Mouse (Mus musculus) thymus, postnatal 10 days (tissue): Measurements from ENCODE around the gene Ang4.
"Not testable (repeated sequence)": the region's sequence is repeated elsewhere in the genome, so short reads cannot be mapped to it uniquely, and the experiment has no call there.

Experiments used
- DNase-seq, 2 experiments: peaks; one replicate each; pipeline ENCODE4 v3.0.0; 2021; ENCODE audit warnings: low spot score in 2 of 2

The Ang4 gene

DNA sequence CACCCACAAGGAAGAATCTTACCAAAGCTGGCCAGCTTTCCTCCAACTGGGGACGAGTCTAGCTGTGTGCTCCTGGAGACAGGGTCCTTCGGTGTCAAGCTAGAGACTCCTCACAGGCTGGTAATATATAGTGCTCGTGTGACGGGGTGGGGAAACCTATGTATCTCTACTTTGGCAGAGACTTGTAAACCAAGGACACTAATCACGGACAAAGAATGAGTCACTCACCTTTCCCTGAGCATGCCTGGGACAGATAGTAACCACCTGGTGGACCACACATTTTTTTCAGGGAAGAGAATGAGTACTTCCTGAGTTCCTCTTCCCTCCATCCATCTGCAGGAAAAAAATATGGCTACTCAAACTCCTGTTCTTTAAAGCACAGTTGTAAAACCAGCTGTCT is at the start of gene Ang4:
Gene Ang4, minus strand, starts transcription at position 101 of the 400 bp plus-strand sequence.
- no peak for DNase-seq

DNA sequence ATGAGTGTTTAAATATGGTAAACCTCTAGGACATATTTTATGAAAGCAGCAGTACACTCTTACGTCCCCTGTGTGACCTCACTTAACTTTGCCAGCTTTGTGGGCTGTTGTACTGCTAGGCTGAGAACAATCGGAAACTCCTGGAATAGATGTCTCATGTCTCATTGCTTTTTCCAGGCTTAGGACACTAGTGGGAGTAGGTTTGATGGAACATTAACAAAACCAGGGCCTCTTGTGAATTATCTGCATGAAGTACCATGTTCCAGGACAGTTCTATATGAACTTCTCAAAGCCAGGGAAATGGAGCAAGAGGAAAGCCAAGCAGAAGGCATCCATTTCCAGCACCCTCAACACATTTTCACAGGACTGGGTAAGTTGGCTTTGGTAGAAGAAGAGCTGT is 26.4 kb upstream of the Ang4 start, which contains the start of gene AY358078:
Gene AY358078, plus strand, starts transcription at position 301 of the 400 bp plus-strand sequence.
- no peak for DNase-seq

DNA sequence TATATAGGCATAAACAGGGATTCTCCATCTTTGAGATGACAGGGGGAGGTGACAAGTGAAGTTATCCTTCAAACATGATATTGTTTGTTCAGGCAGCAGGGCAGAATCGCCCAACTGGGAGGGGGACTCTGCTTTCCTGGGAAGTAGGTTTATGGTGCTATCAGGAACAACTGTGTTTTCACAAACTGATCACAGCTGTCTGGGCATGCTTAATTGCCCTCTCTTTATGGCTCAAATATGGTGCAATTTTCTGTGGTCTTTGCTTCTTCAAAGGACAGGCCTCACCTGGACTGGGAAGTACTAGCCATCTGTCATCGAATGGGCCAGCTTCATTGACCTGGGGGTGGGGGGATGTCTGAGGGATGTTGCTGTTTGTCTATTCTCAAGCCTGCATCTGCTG is 20.7 kb upstream of the Ang4 start:
- DNase-seq: no peak

DNA sequence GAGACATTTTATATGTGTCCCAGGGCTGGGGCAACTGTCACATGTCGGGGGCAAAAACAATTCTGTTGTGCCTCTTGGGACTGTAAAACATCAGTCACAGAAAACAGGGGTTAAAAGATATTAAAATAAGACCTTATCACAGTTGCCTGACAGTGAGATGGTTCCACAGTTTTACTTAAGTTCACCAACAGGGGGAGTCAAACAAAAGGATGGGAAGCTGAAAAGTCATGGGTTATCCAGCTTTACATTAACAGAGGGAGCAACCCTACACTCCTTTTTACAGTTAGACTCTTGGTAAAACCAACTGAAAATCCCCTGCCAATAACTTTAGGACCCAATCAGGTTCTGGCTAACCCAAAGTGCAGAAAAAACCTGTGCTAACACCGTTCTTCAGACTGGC is 15.8 kb upstream of the Ang4 start:
- DNase-seq: no peak

DNA sequence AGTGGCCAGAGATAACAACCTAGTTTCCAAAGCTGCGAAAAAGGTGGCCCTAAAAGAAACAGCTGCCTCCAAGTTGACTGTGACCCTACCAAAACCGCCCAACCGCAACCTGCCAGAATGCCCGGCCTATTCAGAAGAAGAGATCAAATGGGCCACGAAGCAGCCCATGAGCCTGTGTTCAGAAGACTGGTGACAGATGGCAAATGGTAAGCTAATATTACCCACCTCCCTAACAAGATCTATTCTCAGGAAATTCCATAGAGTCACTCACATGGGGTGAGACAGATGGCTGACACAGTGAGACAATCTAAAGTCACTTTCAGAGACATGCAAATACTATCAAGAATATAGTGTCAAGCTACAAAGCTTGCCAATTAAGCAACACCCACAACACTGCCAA is 13.7 kb upstream of the Ang4 start:
- no peak for DNase-seq

DNA sequence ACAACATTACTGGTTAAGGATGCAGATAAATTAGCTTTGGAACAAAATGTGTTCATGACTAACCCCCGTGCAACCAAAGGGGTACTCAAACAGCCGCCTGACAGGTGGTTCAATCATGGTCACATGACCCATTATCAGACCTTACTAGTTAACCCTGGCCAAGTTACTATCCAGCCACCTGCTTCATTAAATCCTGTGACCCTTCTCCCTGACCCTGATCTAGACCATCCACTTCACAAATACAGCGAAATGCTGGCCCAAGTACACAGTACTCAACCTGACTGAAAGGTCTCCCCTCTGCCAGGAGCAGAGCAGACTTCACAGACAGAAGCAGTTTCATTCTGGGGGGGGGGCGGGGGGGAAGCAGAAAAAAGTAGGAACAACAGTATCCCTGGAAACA is 12.9 kb upstream of the Ang4 start:
- no peak for DNase-seq

DNA sequence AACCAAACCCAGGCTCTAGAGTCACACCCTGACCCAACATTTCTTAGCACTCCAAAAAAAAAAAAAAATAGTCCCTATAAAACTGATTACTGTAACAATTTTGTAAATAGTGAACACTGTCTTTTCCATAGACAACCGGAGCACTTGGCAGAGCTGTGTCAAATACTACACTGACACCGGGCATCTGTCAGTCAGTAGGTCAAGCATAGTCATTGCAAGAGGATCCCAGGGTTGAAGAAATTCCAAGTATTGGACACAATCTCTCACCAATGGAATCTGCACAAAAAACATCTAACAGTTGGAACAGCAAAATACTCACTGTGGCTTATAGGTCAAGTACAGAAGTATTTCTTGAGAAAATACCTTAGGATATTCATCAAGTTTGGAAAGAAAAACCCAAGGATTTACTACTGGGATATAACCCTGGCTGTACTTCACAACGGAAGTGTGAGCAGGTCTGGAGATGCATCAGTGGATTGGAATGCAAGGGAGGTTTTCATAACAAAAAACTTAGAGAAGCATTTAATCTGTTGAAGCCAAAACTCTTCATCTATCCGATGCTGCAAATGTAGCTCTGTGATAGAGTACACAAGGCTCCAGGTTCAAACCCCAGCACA is 5.6 kb upstream of the Ang4 start:
- DNase-seq: no peak

DNA sequence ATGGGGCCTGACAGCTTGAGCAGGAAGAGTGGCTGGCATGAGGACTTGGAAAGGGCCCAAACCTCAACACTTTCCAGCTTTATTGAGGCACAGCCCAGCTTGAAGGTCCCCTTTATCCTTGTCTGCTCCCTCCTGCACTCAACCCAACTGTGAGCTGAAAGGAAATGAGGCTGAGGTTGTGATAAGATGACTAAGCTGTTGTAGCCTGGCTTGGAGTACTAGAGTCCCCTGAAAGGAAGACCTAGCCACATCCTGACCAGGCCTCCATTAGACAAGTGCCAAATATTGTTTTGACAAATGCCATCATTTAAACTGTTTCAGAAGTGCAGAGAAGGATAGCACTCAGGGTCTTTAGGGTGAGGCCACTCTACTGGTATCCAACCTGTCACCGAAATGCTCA is 4.4 kb upstream of the Ang4 start:
- DNase-seq: no peak

DNA sequence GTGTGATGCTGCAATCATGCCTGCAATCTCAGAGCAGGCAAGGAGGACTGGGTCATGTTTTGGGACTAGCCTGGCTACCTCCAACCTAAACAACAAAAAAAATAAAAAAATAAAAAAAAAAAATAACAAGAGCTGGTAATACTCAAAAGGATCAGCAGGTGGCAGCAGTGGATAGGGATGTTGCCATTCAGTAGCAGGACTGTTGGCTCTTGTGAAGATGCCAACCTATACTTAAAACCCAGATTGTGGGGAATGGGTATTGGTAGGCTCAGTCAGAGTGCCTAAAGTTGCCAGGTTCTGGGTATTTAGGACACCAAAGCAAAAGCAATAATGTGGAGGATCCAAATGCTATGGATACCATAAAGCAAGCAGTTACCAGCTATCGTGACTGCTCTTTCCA is 2.0 kb downstream of the Ang4 start:
- DNase-seq: not testable (repeated sequence)

DNA sequence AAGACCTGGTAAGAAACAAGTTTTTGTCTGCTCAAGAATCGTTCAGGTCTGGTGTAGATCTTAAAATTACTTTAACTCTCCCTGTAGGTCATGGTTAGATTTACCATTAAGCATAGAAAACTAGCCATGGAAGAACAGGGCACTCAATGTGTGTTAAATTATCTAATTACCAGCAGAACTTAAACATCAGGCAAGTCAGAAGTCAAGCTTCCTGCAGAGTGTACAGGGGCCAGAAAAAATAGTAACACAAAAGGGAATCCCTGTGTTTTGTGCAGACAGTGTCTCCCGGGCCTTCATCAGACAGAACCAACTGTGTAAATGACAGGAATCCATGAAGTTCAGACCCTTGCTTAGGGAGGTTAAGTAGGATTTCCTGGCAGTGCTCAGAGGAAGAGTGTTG is 17.4 kb downstream of the Ang4 start:
- DNase-seq: no peak

DNA sequence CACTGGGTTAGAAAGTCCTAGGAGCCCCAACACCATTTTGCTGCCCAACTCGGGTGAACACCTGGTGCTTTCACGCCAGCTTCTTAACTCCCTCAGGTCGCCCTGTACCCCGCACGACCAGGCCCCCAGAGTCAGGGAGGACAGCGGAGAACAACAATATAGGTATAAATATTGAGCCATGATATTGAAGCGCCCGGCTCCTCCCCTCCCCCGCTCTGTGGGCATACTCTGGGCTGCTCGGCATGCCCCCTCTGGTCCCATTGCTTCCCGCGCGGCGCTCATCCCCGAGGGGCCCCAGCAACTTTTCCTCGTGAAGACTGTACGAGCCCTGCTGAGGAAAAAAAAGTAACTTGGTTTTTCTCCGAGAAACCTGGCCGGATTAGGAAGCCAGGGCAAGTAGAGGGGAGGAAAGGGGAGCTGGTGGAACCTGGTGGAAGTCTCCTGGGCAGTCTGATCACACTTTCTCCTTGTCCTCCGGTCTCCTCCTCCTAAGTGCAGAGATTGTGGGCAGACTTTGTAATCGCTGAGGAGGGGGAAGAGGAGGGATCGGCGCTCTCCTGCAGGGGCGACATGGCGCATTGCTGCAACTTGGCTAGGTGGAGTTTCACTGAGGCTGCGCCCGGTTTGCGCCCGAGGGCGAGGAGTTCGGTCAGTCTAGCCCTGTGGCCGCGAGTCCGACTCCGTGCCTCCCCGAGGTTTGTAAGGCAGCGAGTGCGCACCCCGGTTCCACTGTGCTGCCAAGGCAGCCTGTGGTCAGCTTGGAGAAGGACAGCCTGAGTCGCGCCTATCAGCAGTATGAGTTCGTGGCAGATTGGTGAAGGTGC is 32.8 kb downstream of the Ang4 start:
- no peak for DNase-seq

DNA sequence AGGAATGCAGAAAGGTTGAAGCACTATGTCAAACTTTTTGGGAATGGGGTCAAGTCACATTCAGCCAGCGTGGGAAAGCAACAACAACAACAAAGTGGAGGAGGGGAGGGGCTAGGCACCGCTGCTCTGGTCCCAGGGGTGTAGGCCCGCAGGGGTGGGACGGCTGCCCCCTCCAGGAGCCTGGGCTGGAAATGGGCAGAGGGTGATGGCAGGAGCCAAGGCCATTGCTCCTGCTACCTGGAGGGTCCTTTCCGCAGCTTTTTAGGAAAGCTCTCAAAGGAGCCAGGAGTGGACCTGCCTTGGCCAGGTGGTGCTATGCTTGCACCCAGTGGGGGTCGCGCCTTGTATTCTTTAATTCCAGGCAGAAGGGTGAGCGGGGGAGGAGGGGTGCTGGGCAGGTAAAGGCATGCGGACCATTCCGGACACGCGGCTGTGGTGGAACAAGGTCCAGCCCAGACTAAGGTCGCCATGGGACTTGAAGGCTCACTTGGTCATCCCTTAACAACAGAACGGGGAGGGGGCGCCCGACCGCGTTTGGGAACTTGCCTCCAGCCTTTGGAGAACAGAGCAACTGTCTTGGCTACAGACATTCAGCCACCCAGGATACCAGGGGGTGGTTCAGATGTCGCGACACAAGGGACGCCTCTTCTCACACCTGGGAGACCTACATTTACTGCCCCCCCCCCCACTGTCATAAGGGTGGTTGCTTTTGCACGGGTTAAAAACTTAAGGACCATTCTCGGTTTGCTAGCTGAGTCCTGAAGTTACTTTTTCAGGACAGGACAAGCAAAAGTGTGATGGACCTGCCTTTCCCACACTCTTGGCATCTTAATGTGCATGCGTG is 34.0 kb downstream of the Ang4 start:
- no peak for DNase-seq

DNA sequence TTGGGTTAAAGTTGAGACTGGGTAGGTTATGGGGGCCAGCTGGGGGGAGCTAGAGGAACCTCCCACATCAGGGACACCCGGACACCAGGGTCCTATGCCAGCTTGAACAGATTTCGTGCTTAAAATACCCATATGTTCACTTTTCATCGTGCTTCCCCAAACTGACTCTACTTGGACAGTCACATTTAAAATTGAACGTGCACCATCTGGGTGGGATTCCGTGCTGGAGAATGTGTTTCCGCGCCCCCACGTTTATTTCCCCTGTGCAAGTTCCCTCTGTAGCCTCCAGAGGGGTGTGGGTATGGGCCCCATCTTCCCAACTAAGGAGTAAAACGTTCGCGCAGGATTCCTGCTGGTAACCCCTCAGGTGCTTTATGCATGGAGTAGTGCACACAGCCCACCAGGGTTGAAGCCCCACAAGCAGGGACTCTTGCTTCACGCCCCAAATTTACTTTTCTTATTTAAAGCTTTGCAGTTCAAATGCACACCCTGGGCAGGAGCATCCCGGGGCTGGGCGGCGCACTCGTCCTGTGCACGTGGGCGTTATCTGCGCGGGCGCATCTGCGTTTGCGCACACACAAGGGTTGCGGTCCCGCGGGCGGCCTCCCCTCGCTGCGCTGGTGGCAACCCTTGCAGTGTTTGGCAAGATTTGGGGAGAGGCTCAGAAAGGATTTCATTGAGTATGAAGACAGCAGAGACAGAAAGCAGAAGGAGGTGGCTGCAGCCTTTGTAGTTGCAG is 34.8 kb downstream of the Ang4 start:
- DNase-seq: no peak

DNA sequence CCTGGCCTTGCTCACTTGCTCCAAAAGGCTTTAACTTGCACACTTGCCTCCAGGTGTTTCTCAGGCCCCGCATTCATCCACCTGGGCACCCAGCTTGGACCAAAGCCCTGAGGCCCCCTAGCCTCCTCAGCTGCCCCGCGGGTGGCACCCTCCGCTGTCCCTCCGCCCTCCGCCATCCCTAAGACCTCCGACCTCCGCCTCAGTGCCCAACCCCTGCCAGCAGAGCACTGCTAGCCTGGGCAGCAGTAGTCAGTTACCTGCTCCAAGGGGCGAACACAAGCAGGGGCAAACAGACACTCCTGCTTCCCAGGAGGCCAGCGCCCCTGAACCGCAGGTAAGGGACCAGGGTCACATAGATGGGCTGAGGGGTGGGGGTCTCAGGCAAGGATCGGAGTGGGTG is 35.4 kb downstream of the Ang4 start:
- DNase-seq: no peak

DNA sequence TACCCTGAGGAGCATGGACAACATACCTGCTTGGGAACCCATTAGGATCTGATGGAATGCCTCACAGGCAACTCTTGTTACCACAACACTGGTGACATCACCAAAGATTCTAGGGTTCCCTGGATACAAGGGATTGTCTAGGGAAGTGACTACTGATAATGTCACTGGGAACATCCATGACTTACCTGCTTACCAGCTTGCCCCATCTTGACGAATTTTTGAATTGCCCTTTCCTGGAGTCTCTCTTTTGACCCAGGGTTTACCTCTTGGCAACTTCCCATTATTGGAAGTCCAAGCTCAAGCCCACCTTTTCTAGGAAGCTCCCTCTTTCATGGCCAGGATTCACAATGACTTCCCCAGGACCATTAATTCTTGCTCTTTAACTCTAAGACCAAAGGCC is 56.3 kb downstream of the Ang4 start, which contains the start of gene Gm5800:
Gene Gm5800, minus strand, starts transcription at position 101 of the 400 bp plus-strand sequence.
- DNase-seq: no peak
